Comparison of ENCODE assay signal across 18 mouse cellular contexts in genomic region chr3:51923800-51924199, GRCm38 (mm10).
DNase-seq lines count a peak whose midpoint lies in the region; ATAC-seq lines count a peak whose summit lies in the region.
"Had no signal": no experiment of that assay in that cellular context is flagged by ENCODE, and none has a peak within 500 bp of the region (broad histone marks: within the 10 kb centered on the region; RNA-seq: fewer than 3 reads in every experiment).

No protein-coding gene starts in this region.

- no peak overlapping the region for H3K9ac ChIP-seq in forebrain, embryonic 13.5 days
- H3K9ac ChIP-seq in forebrain, embryonic 11.5 days (ENCODE audit: low read length) = no peak overlapping the region
- no peak overlapping the region for H3K9ac ChIP-seq in midbrain, embryonic 13.5 days (replicated peaks)
- no peak overlapping the region for H3K9ac ChIP-seq in midbrain, embryonic 14.5 days (replicated peaks; ENCODE audit: low read length)
- H3K9ac ChIP-seq in forebrain, embryonic 14.5 days (ENCODE audit: low read length) = no peak overlapping the region
- H3K9ac ChIP-seq: heart, embryonic 13.5 days; hindbrain, embryonic 15.5 days had no signal

- H3K27me3 ChIP-seq in forebrain, embryonic 13.5 days = no peaks in the 10 kb centered on the region
- H3K27me3 ChIP-seq in forebrain, embryonic 11.5 days (ENCODE audit: control insufficient read depth, insufficient read depth, low read length) = no peaks in the 10 kb centered on the region
- no peaks in the 10 kb centered on the region for H3K27me3 ChIP-seq in midbrain, embryonic 13.5 days
- H3K27me3 ChIP-seq in midbrain, embryonic 14.5 days (ENCODE audit: control insufficient read depth, insufficient read depth, low read length) = no peaks in the 10 kb centered on the region
- no peaks in the 10 kb centered on the region for H3K27me3 ChIP-seq in forebrain, embryonic 14.5 days (replicated peaks; ENCODE audit: control insufficient read depth, insufficient read depth, low read length)
- H3K27me3 ChIP-seq: heart, embryonic 13.5 days; hindbrain, embryonic 15.5 days had no signal

- H3K27ac ChIP-seq in forebrain, embryonic 13.5 days = no peak overlapping the region
- H3K27ac ChIP-seq in forebrain, embryonic 11.5 days (ENCODE audit: low read depth, low read length) = no peak overlapping the region
- H3K27ac ChIP-seq in midbrain, embryonic 13.5 days = peak overlapping the region; percentile 40; the same call in 1 of the 2 replicates
- no peak overlapping the region for H3K27ac ChIP-seq in midbrain, embryonic 14.5 days (replicated peaks; ENCODE audit: low read depth, low read length)
- no peak overlapping the region for H3K27ac ChIP-seq in forebrain, embryonic 14.5 days (ENCODE audit: low read depth, low read length)
- H3K27ac ChIP-seq: embryonic facial prominence, embryonic 10.5 days; heart, embryonic 13.5 days; hindbrain, embryonic 15.5 days had no signal

- H3K9me3 ChIP-seq in forebrain, embryonic 13.5 days (replicated peaks) = no peaks in the 10 kb centered on the region
- H3K9me3 ChIP-seq in forebrain, embryonic 11.5 days (ENCODE audit: control insufficient read depth, low read length) = no peaks in the 10 kb centered on the region
- no peaks in the 10 kb centered on the region for H3K9me3 ChIP-seq in midbrain, embryonic 13.5 days
- H3K9me3 ChIP-seq in midbrain, embryonic 14.5 days (ENCODE audit: control insufficient read depth, low read length) = no peaks in the 10 kb centered on the region
- no peaks in the 10 kb centered on the region for H3K9me3 ChIP-seq in forebrain, embryonic 14.5 days (replicated peaks; ENCODE audit: control insufficient read depth, low read length)
- H3K9me3 ChIP-seq: heart, embryonic 13.5 days; hindbrain, embryonic 15.5 days had no signal

- ATAC-seq in forebrain, embryonic 13.5 days = peak; percentile 71; the same call in 1 of the 2 replicates
- ATAC-seq in forebrain, embryonic 11.5 days (replicated peaks; ENCODE audit: low FRiP score) = no peak
- peak; percentile 44; the same call in 1 of the 2 replicates for ATAC-seq in midbrain, embryonic 13.5 days
- ATAC-seq in midbrain, embryonic 14.5 days (ENCODE audit: low FRiP score, low TSS enrichment) = no peak
- ATAC-seq in forebrain, embryonic 14.5 days = peak; percentile 55; the same call in 1 of the 2 replicates
- ATAC-seq: activated CD4-positive, CD25-positive, alpha-beta regulatory T cell, adult 4 months; inflammation-experienced regulatory T-cells, adult 6 months; intestine, postnatal 0 days had no signal

- H3K4me1 ChIP-seq in forebrain, embryonic 13.5 days = peaks cover 52% of the 10 kb centered on the region
- peaks cover 6% of the 10 kb centered on the region; the same call in 1 of the 2 replicates for H3K4me1 ChIP-seq in forebrain, embryonic 11.5 days (replicated peaks; ENCODE audit: control insufficient read depth, insufficient read depth, low read length)
- peaks cover 32% of the 10 kb centered on the region for H3K4me1 ChIP-seq in midbrain, embryonic 13.5 days (replicated peaks)
- H3K4me1 ChIP-seq in midbrain, embryonic 14.5 days (ENCODE audit: control insufficient read depth, insufficient read depth, low read length) = peaks cover 18% of the 10 kb centered on the region; the same call in 1 of the 2 replicates
- H3K4me1 ChIP-seq in forebrain, embryonic 14.5 days (ENCODE audit: control insufficient read depth, insufficient read depth, low read length) = peaks cover 19% of the 10 kb centered on the region

- no peaks in the 10 kb centered on the region for H3K36me3 ChIP-seq in forebrain, embryonic 13.5 days (ENCODE audit: poor library complexity, severe bottlenecking)
- no peaks in the 10 kb centered on the region for H3K36me3 ChIP-seq in forebrain, embryonic 11.5 days (ENCODE audit: control insufficient read depth, insufficient read depth, low read length)
- H3K36me3 ChIP-seq in midbrain, embryonic 13.5 days = no peaks in the 10 kb centered on the region
- no peaks in the 10 kb centered on the region for H3K36me3 ChIP-seq in midbrain, embryonic 14.5 days (ENCODE audit: control insufficient read depth, insufficient read depth, low read length)
- no peaks in the 10 kb centered on the region for H3K36me3 ChIP-seq in forebrain, embryonic 14.5 days (ENCODE audit: control insufficient read depth, insufficient read depth, low read length)
- H3K36me3 ChIP-seq: heart, embryonic 13.5 days; hindbrain, embryonic 15.5 days had no signal

- H3K4me3 ChIP-seq in forebrain, embryonic 13.5 days = no peak overlapping the region
- no peak overlapping the region for H3K4me3 ChIP-seq in forebrain, embryonic 11.5 days (ENCODE audit: low read depth, low read length)
- no peak overlapping the region for H3K4me3 ChIP-seq in midbrain, embryonic 13.5 days (replicated peaks)
- H3K4me3 ChIP-seq in midbrain, embryonic 14.5 days (replicated peaks; ENCODE audit: low read depth, low read length) = no peak overlapping the region
- H3K4me3 ChIP-seq in forebrain, embryonic 14.5 days (ENCODE audit: low read depth, low read length) = no peak overlapping the region
- H3K4me3 ChIP-seq: embryonic facial prominence, embryonic 10.5 days; heart, embryonic 13.5 days; hindbrain, embryonic 15.5 days had no signal

- DNase-seq in forebrain, embryonic 11.5 days (ENCODE audit: low spot score) = no peak
- DNase-seq in midbrain, embryonic 14.5 days = no peak
- DNase-seq in forebrain, embryonic 14.5 days (ENCODE audit: low spot score) = no peak
- DNase-seq in gastrocnemius, postnatal 4 days (ENCODE audit: low spot score in 2 of 2) = no peak
- DNase-seq in urinary bladder, postnatal 25 days (ENCODE audit: low spot score) = no peak
- DNase-seq: adrenal gland, postnatal 14 days; cerebellum, adult 2 months; cerebellum, postnatal 10 days; gastrocnemius, postnatal 14 days; heart, postnatal 36 days had no signal

- 53% methylated on average over 6 of the region's 6 CpGs for WGBS in forebrain, embryonic 13.5 days
- WGBS in forebrain, embryonic 11.5 days = 76% methylated on average over 6 of the region's 6 CpGs
- 65% methylated on average over 6 of the region's 6 CpGs for WGBS in midbrain, embryonic 13.5 days
- 61% methylated on average over 6 of the region's 6 CpGs for WGBS in midbrain, embryonic 14.5 days
- 52% methylated on average over 6 of the region's 6 CpGs for WGBS in forebrain, embryonic 14.5 days

- H3K4me2 ChIP-seq in forebrain, embryonic 13.5 days = no peak overlapping the region
- no peak overlapping the region for H3K4me2 ChIP-seq in forebrain, embryonic 11.5 days (ENCODE audit: low read depth, low read length, severe bottlenecking)
- no peak overlapping the region for H3K4me2 ChIP-seq in midbrain, embryonic 13.5 days (replicated peaks)
- H3K4me2 ChIP-seq in midbrain, embryonic 14.5 days (ENCODE audit: low read length) = no peak overlapping the region
- H3K4me2 ChIP-seq in forebrain, embryonic 14.5 days (ENCODE audit: low read length) = no peak overlapping the region
- H3K4me2 ChIP-seq: heart, embryonic 13.5 days; hindbrain, embryonic 15.5 days had no signal

Comparison
In these comparisons a context has a peak if more than half of its experiments do, and no peak if none do; other contexts are left out.
1. ATAC-seq: peak in forebrain, embryonic 13.5 days (single experiment), midbrain, embryonic 13.5 days (single experiment) and forebrain, embryonic 14.5 days (single experiment); none in forebrain, embryonic 11.5 days (single experiment) and midbrain, embryonic 14.5 days (single experiment).